Mouse (Mus musculus) stomach, embryonic 14.5 days (tissue): ENCODE data around the gene Phospho2. TPM values are rescaled to one million over a fixed set of nuclear protein-coding genes. Genes with fewer than 3 reads are reported as not detected.

Experiments
- ATAC-seq: fragments of 200-750 bp; cut with Nextera tagmentation; 2 replicates; pipeline ENCODE4 v1.8.0; 2017; ENCODE audit warnings: low read depth, moderate TSS enrichment; ENCODE audit not compliant: insufficient number of reproducible peaks, insufficient read depth, low FRiP score
- H3K27ac ChIP-seq: fragments of 300-500 bp; sonication (generic); 2 replicates; pipeline ENCODE4 v1.5.1; 2014; ENCODE audit warnings: mild to moderate bottlenecking, low read length, moderate library complexity, mixed read lengths
- H3K27me3 ChIP-seq: fragments of 300-500 bp; sonication (generic); 2 replicates; pipeline ENCODE4 v1.6.1; 2014; ENCODE audit warnings: low read length, control low read depth, mixed read lengths; ENCODE audit not compliant: control insufficient read depth, insufficient read depth
- H3K36me3 ChIP-seq: fragments of 300-500 bp; sonication (generic); 2 replicates; pipeline ENCODE4 v1.6.1; 2014; ENCODE audit warnings: mild to moderate bottlenecking, control low read depth, low read length, moderate library complexity, mixed read lengths; ENCODE audit not compliant: control insufficient read depth, insufficient read depth
- H3K4me1 ChIP-seq: fragments of 300-500 bp; sonication (generic); 2 replicates; pipeline ENCODE4 v1.6.1; 2014; ENCODE audit warnings: low read length, control low read depth, mixed read lengths; ENCODE audit not compliant: control insufficient read depth, insufficient read depth
- H3K4me2 ChIP-seq: fragments of 300-500 bp; sonication (generic); replicated peaks from 2 replicates; pipeline ENCODE4 v1.6.1; 2014; ENCODE audit warnings: low read depth, low read length, control low read depth
- H3K4me3 ChIP-seq: fragments of 300-500 bp; sonication (generic); 2 replicates; pipeline ENCODE4 v1.5.1; 2014; ENCODE audit warnings: low read depth, low read length, control low read depth
- H3K9ac ChIP-seq: fragments of 300-500 bp; sonication (generic); replicated peaks from 2 replicates; pipeline ENCODE4 v1.6.1; 2014; ENCODE audit warnings: low read depth, mild to moderate bottlenecking, control low read depth, low read length, moderate library complexity, mixed read lengths
- H3K9me3 ChIP-seq: fragments of 300-500 bp; sonication (generic); 2 replicates; pipeline ENCODE4 v1.6.1; 2016; ENCODE audit warnings: low read depth, low read length, control low read depth; ENCODE audit not compliant: control insufficient read depth
- WGBS: fragments of 180-500 bp; shearing (Covaris S2); extraction: QIAGEN DNeasy Blood & Tissue Kit; methylation state at CpG from one replicate; pipeline ENCODE4 v1.1.7; 2014; 5-methylcytosine and 5-hydroxymethylcytosine counted together
- polyA plus RNA-seq: library from polyadenylated mRNA; unstranded; fragments of >200 nt; fragmentation: Nextera tagmentation; extraction: Ambion mirVana; gene quantifications from 2 replicates; pipeline ENCODE4 v1.2.1, GENCODE M21; 2014

Phospho2 gene
- polyA plus RNA-seq, 1 experiment from 2014 or later: 21.8 TPM

- Histone ChIP-seq H3K4me2 (no peak overlapping the region), H3K9me3 (no peaks in the 10 kb centered on the region), H3K4me3 (no peak overlapping the region), H3K9ac (no peak overlapping the region), H3K4me1 (0 out of 2 replicates have a peak, but pooled peaks cover 4% of the 10 kb centered on the region), H3K27me3 (no peaks in the 10 kb centered on the region), H3K36me3 (peaks cover 39% of the 10 kb centered on the region), H3K27ac (no peak overlapping the region)
- no peak for ATAC-seq
- WGBS: 79% methylated on average over 2 of the region's 2 CpGs
These were observed 40.3 kb downstream of the Phospho2 start for GRCm38 (mm10) chr2:69829680-69830079.

- peaks cover 39% of the 10 kb centered on the region for H3K36me3 ChIP-seq
- 90% methylated on average over 8 of the region's 8 CpGs for WGBS
- no peak overlapping the region for H3K27ac ChIP-seq
- no peaks in the 10 kb centered on the region for H3K9me3 ChIP-seq
- ATAC-seq: no peak
- H3K4me1 ChIP-seq: 0 out of 2 replicates have a peak, but pooled peaks cover 2% of the 10 kb centered on the region
- H3K4me3 ChIP-seq: no peak overlapping the region
- H3K4me2 ChIP-seq: no peak overlapping the region
- H3K9ac ChIP-seq: no peak overlapping the region
- H3K27me3 ChIP-seq: no peaks in the 10 kb centered on the region
These were observed 40.7 kb downstream of the Phospho2 start for GRCm38 (mm10) chr2:69830116-69830515.

- Histone ChIP-seq H3K4me2 (no peak overlapping the region), H3K4me3 (no peak overlapping the region), H3K27me3 (no peaks in the 10 kb centered on the region), H3K9ac (no peak overlapping the region), H3K9me3 (no peaks in the 10 kb centered on the region), H3K4me1 (no peaks in the 10 kb centered on the region), H3K27ac (no peak overlapping the region), H3K36me3 (peaks cover 29% of the 10 kb centered on the region)
- ATAC-seq: no peak
- 68% methylated on average over 7 of the region's 7 CpGs for WGBS
These were observed 48.0 kb downstream of the Phospho2 start for GRCm38 (mm10) chr2:69837244-69837967.

GRCm38 (mm10) chr2:69837996-69838395 is 48.6 kb downstream of the Phospho2 start:
- Histone ChIP-seq H3K9ac (no peak overlapping the region), H3K4me1 (no peaks in the 10 kb centered on the region), H3K9me3 (no peaks in the 10 kb centered on the region), H3K27me3 (no peaks in the 10 kb centered on the region), H3K4me3 (no peak overlapping the region), H3K36me3 (peaks cover 23% of the 10 kb centered on the region), H3K27ac (no peak overlapping the region), H3K4me2 (no peak overlapping the region)
- no peak for ATAC-seq
- 47% methylated on average over 3 of the region's 3 CpGs for WGBS

GRCm38 (mm10) chr2:69838707-69839106 is 49.3 kb downstream of the Phospho2 start:
- Histone ChIP-seq H3K4me3 (no peak overlapping the region), H3K4me2 (no peak overlapping the region), H3K27me3 (no peaks in the 10 kb centered on the region), H3K36me3 (peaks cover 17% of the 10 kb centered on the region), H3K27ac (no peak overlapping the region), H3K9me3 (no peaks in the 10 kb centered on the region), H3K4me1 (no peaks in the 10 kb centered on the region), H3K9ac (no peak overlapping the region)
- ATAC-seq: no peak

GRCm38 (mm10) chr2:69840261-69840660 is 50.8 kb downstream of the Phospho2 start:
- WGBS: 37% methylated on average over 6 of the region's 6 CpGs
- Histone ChIP-seq H3K4me1 (no peaks in the 10 kb centered on the region), H3K36me3 (peaks cover 9% of the 10 kb centered on the region), H3K4me3 (no peak overlapping the region), H3K27me3 (no peaks in the 10 kb centered on the region), H3K9ac (no peak overlapping the region), H3K27ac (no peak overlapping the region), H3K9me3 (no peaks in the 10 kb centered on the region), H3K4me2 (no peak overlapping the region)
- no peak for ATAC-seq

GRCm38 (mm10) chr2:69849215-69849614 is 59.8 kb downstream of the Phospho2 start:
- 63% methylated on average over 6 of the region's 6 CpGs for WGBS
- H3K27me3 ChIP-seq: no peaks in the 10 kb centered on the region
- no peaks in the 10 kb centered on the region for H3K4me1 ChIP-seq
- H3K4me3 ChIP-seq: no peak overlapping the region
- no peaks in the 10 kb centered on the region for H3K9me3 ChIP-seq
- ATAC-seq: no peak
- no peaks in the 10 kb centered on the region for H3K36me3 ChIP-seq
- no peak overlapping the region for H3K9ac ChIP-seq
- H3K4me2 ChIP-seq: no peak overlapping the region
- H3K27ac ChIP-seq: no peak overlapping the region
